Mouse (Mus musculus): Measurements from ENCODE around the gene 7420426K07Rik. TPM values are rescaled to one million over a fixed set of nuclear protein-coding genes. Genes with fewer than 3 reads are reported as not detected.

Gene 7420426K07Rik
- not detected in 2 replicates for polyA plus RNA-seq (2012; rRNA removed)
- polyA plus RNA-seq (2014; fragmentation: Nextera tagmentation; extraction: Ambion mirVana): not detected in 2 replicates

DNA sequence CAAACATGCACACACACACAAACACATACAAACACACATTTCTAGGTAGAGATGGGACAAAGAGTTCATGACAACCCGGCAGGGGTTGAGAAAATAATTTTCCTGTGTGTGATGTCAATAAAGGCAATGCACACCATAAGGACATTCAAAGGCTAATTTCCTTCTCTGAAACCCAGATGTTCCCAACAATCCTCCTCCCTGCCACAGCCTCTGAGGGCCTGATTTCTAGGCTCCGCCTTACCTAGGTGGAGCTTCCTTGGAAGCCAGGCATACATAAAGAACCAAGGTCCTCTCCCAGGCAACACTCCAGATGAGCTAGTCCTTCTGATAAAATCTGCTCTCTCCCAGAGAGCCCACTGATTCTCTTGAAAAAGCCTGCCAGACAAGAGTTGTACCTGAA lies at the start of gene 7420426K07Rik:
TSS of gene 7420426K07Rik (plus strand) at position 301 of the 400 bp plus-strand sequence.
- no peak for TF ChIP-seq POLR2A (IDR thresholded peaks at IDR 0.05; ENCODE audit: borderline replicate concordance, extremely low read depth, insufficient read depth, insufficient read length)

DNA sequence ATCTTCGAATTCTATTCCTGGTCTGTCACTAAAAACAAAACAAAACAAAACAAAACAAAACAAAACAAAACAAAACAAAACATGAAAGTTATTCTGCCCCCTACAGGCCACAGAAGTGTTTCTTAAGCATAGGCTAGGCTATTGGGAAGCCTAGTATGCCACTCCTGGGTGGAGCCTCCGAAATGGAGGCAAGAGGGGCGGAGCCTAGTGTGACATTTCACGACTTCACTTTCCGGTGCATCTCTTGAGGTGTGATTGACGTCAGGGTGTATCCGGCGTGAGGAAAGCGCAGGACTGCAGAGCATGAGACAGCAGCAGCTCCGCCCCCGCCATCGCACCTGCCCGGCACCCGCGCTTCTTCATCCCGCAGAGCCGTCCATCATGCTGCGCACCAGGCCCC lies 46.7 kb upstream of the 7420426K07Rik start, which contains the start of gene Prr23a2:
TSS of gene Prr23a2 (plus strand) at position 285 of the 400 bp plus-strand sequence.
- H3K9ac ChIP-seq (ENCODE audit: low read depth, low read length, severe bottlenecking): no peak within 1 kb of the TSS
- H3K4me1 ChIP-seq (ENCODE audit: control insufficient read depth, insufficient read depth, low read length): no peaks in the 10 kb centered on the region
- 74% methylated on average over 18 of the region's 18 CpGs for WGBS
- no peaks in the 10 kb centered on the region for H3K9me3 ChIP-seq (ENCODE audit: control insufficient read depth, low read length)
- DNase-seq (ENCODE audit: low spot score) (no peak), ATAC-seq (ENCODE audit: low FRiP score, low read depth) (no peak)
- H3K36me3 ChIP-seq (ENCODE audit: control insufficient read depth, insufficient read depth, low read length): no peaks in the 10 kb centered on the region
- H3K27ac ChIP-seq (replicated peaks; ENCODE audit: low read depth, low read length): no peak within 1 kb of the TSS
- no peaks in the 10 kb centered on the region for H3K27me3 ChIP-seq (ENCODE audit: control insufficient read depth, insufficient read depth, low read length)
- no peak within 1 kb of the TSS for H3K4me2 ChIP-seq (replicated peaks; ENCODE audit: low read depth, low read length, severe bottlenecking)
- no peak for TF ChIP-seq POLR2A (IDR thresholded peaks at IDR 0.05; ENCODE audit: borderline replicate concordance, extremely low read depth, insufficient read depth, insufficient read length)
- no peak within 1 kb of the TSS for H3K4me3 ChIP-seq (replicated peaks; ENCODE audit: low read length)

More for the DNA sequence above, at the start of gene 7420426K07Rik:
- no peaks in the 10 kb centered on the region for H3K36me3 ChIP-seq (ENCODE audit: control insufficient read depth, insufficient read depth, low read length)
- H3K4me2 ChIP-seq (replicated peaks; ENCODE audit: low read depth, low read length, severe bottlenecking): no peak within 1 kb of the TSS
- H3K9me3 ChIP-seq (ENCODE audit: control insufficient read depth, low read length): no peaks in the 10 kb centered on the region
- ATAC-seq (ENCODE audit: low FRiP score, low read depth) (no peak), DNase-seq (ENCODE audit: low spot score) (no peak)
- 90% methylated on average over 2 of the region's 2 CpGs for WGBS
- H3K27me3 ChIP-seq (ENCODE audit: control insufficient read depth, insufficient read depth, low read length): no peaks in the 10 kb centered on the region
- H3K9ac ChIP-seq (ENCODE audit: low read depth, low read length, severe bottlenecking): no peak within 1 kb of the TSS
- H3K4me1 ChIP-seq (ENCODE audit: control insufficient read depth, insufficient read depth, low read length): no peaks in the 10 kb centered on the region
- H3K4me3 ChIP-seq (replicated peaks; ENCODE audit: low read length): no peak within 1 kb of the TSS
- no peak within 1 kb of the TSS for H3K27ac ChIP-seq (replicated peaks; ENCODE audit: low read depth, low read length)

DNA sequence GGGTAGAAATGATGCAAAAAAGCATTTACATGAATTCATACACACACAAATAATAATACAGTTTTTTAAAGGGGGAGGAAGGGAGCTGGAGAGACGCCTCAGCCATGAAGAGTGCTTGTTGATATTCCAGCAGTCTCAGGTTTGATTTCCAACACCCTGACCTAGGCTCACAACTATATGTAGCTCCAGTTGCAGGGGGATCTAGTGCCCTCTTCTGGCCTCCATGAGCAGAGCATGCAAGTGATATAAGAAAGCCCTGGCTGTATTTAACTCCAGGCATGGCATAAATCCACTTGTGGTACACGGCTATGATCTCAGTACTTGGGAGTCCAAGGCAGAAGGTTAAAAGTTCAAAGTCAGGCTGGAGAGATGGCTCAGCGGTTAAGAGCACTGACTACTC lies 39.5 kb upstream of the 7420426K07Rik start:
- ATAC-seq (ENCODE audit: low FRiP score, low read depth): no peak
- Histone ChIP-seq H3K9ac (ENCODE audit: low read depth, low read length, severe bottlenecking) (no peak overlapping the region), H3K4me2 (replicated peaks; ENCODE audit: low read depth, low read length, severe bottlenecking) (no peak overlapping the region), H3K4me3 (replicated peaks; ENCODE audit: low read length) (no peak overlapping the region), H3K9me3 (ENCODE audit: control insufficient read depth, low read length) (no peaks in the 10 kb centered on the region), H3K27ac (replicated peaks; ENCODE audit: low read depth, low read length) (no peak overlapping the region), H3K27me3 (ENCODE audit: control insufficient read depth, insufficient read depth, low read length) (no peaks in the 10 kb centered on the region), H3K4me1 (ENCODE audit: control insufficient read depth, insufficient read depth, low read length) (no peaks in the 10 kb centered on the region), H3K36me3 (ENCODE audit: control insufficient read depth, insufficient read depth, low read length) (no peaks in the 10 kb centered on the region)
- TF ChIP-seq POLR2A (IDR thresholded peaks at IDR 0.05; ENCODE audit: borderline replicate concordance, extremely low read depth, insufficient read depth, insufficient read length): no peak
- WGBS: 75% methylated on average over 3 of the region's 3 CpGs
- DNase-seq (ENCODE audit: low spot score): peak; percentile 2

DNA sequence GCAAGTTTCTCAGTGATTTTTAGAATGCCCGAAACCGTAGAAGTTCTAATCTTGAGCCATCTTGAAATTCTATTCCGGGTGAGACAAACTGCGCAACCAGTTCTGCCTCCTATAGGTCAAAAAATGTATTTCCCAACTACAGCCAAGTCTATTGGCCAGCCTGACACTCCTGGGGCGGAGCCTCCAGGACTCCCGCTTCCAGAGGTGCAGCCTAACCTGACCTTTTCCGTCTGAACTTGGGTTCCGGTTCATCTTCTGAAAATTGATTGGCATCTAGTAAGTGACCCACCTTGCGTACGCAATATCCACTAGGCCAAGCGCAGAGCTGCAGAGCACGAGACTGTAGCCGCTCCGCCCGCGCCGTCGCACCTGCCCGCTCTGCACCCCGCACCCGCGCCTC lies 38.3 kb upstream of the 7420426K07Rik start, which contains the start of gene Prr23a3:
TSS of gene Prr23a3 (plus strand) at position 197 of the 400 bp plus-strand sequence.
- H3K27me3 ChIP-seq (ENCODE audit: control insufficient read depth, insufficient read depth, low read length): no peaks in the 10 kb centered on the region
- H3K9ac ChIP-seq (ENCODE audit: low read depth, low read length, severe bottlenecking): no peak within 1 kb of the TSS
- H3K9me3 ChIP-seq (ENCODE audit: control insufficient read depth, low read length): no peaks in the 10 kb centered on the region
- no peak within 1 kb of the TSS for H3K4me2 ChIP-seq (replicated peaks; ENCODE audit: low read depth, low read length, severe bottlenecking)
- no peak within 1 kb of the TSS for H3K27ac ChIP-seq (replicated peaks; ENCODE audit: low read depth, low read length)
- H3K4me3 ChIP-seq (replicated peaks; ENCODE audit: low read length): no peak within 1 kb of the TSS
- DNase-seq (ENCODE audit: low spot score): no peak
- no peaks in the 10 kb centered on the region for H3K4me1 ChIP-seq (ENCODE audit: control insufficient read depth, insufficient read depth, low read length)
- 54% methylated on average over 22 of the region's 22 CpGs for whole genome bisulfite sequencing
- no peaks in the 10 kb centered on the region for H3K36me3 ChIP-seq (ENCODE audit: control insufficient read depth, insufficient read depth, low read length)
- no peak for TF ChIP-seq POLR2A (IDR thresholded peaks at IDR 0.05; ENCODE audit: borderline replicate concordance, extremely low read depth, insufficient read depth, insufficient read length)
- ATAC-seq (ENCODE audit: low FRiP score, low read depth): no peak

DNA sequence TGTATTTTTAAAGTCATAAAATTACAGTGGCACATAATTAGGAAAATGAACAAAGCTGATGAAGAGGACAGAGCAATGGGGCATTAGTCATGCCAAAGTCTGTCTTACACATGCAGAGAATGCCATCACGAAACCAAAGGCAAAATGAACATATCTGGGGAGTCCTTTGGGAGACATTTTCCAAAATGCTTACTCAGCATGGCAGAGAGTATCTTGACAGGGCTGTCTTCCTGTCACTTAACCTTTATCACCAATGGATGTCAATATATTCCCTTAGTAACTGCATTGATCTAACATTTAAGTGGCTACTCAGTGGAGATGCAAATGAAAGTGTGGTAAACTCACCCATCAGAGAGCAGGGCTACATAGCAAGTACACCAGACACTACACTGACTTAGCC lies 1.4 kb upstream of the 7420426K07Rik start:
- no peak overlapping the region for H3K4me2 ChIP-seq (replicated peaks; ENCODE audit: low read depth, low read length, severe bottlenecking)
- H3K9ac ChIP-seq (ENCODE audit: low read depth, low read length, severe bottlenecking): no peak overlapping the region
- no peaks in the 10 kb centered on the region for H3K27me3 ChIP-seq (ENCODE audit: control insufficient read depth, insufficient read depth, low read length)
- H3K4me3 ChIP-seq (replicated peaks; ENCODE audit: low read length): no peak overlapping the region
- peaks cover 7% of the 10 kb centered on the region for H3K9me3 ChIP-seq (ENCODE audit: control insufficient read depth, low read length)
- no peaks in the 10 kb centered on the region for H3K4me1 ChIP-seq (ENCODE audit: control insufficient read depth, insufficient read depth, low read length)
- WGBS: 90% methylated on average over 1 of the region's 1 CpGs
- DNase-seq (ENCODE audit: low spot score) (no peak), ATAC-seq (ENCODE audit: low FRiP score, low read depth) (no peak)
- H3K27ac ChIP-seq (replicated peaks; ENCODE audit: low read depth, low read length): no peak overlapping the region
- no peaks in the 10 kb centered on the region for H3K36me3 ChIP-seq (ENCODE audit: control insufficient read depth, insufficient read depth, low read length)
- TF ChIP-seq POLR2A (IDR thresholded peaks at IDR 0.05; ENCODE audit: borderline replicate concordance, extremely low read depth, insufficient read depth, insufficient read length): no peak

All from limb, embryonic 14.5 days (tissue).